Mouse (Mus musculus): ENCODE measurements at regions not wholly inside any gene's neighbourhood (a gene's known extent, or its start where the extent isn't known, plus 50 kb on each side); places are given as distances from the start of the nearest gene placed in this dataset.
"Not testable (repeated sequence)": the region's sequence is repeated elsewhere in the genome, so short reads cannot be mapped to it uniquely, and the experiment has no call there.

DNA sequence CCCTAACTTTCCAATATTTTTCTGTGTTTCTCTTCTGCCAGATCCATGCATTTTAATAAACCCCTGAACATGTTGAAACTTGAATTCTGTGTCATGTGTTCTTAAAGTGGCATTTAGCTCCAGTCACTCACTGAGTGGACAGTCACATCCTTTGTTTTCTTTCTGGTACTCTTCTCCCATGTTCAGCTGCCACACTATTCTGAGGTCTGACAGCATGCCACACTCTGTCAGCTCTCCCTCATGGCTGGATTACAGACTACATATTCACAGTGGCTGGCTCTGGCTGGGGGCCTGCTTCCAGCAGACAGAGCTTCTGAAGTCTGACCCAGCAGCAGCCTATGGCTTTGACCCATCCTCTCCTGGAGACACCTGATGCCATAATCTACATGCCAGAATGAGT, 73.4 kb upstream of the Arhgap42 start:
- H3K27me3 ChIP-seq: no peaks in the 10 kb centered on the region

DNA sequence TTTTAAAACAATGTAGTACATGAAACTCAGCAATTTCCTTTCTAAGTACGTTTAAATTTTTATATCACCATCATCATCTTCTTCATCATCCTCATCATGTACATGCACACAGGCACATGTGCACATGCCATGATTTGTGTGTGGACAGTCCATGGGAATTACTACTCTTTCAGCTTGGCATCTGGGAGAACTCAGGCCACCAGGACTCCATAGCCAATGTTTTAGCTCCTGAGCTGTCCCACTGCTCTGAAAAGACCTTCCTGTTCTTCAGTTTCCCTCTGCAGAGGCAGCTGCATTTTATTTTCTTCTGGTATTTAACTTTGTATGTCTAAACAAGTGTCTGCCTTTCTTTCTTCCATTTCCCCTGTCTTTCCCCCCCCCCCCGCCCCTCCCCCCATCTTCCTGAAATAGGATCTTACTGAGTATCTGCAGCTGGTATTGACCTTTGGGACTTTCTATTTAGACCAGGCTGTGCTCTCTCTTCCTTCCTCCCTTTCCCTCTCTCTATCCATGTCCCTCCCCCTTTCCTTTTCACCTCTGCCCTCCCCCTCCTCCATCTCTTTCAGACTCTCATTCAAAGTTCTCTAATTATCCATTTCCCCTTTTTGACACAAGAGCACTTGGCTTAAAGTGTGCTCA, 72.8 kb upstream of the Arhgap42 start:
- Histone ChIP-seq H3K27ac (replicated peaks) (no peak overlapping the region), H3K9me3 (no peaks in the 10 kb centered on the region), H3K27me3 (no peaks in the 10 kb centered on the region), H3K9ac (no peak overlapping the region), H3K36me3 (no peaks in the 10 kb centered on the region), H3K4me2 (no peak overlapping the region), H3K4me3 (no peak overlapping the region), H3K4me1 (replicated peaks) (no peaks in the 10 kb centered on the region)
- no peak for ATAC-seq (ENCODE audit: low read depth)
- 45% methylated on average over 2 of the region's 2 CpGs for WGBS

More for the DNA sequence above, 73.4 kb upstream of the Arhgap42 start:
- no peak overlapping the region for H3K4me2 ChIP-seq
- no peak for ATAC-seq (ENCODE audit: low read depth)
- no peaks in the 10 kb centered on the region for H3K4me1 ChIP-seq (replicated peaks)
- no peak overlapping the region for H3K27ac ChIP-seq (replicated peaks)
- no peaks in the 10 kb centered on the region for H3K36me3 ChIP-seq
- H3K9me3 ChIP-seq: no peaks in the 10 kb centered on the region
- no peak overlapping the region for H3K9ac ChIP-seq
- no peak overlapping the region for H3K4me3 ChIP-seq

DNA sequence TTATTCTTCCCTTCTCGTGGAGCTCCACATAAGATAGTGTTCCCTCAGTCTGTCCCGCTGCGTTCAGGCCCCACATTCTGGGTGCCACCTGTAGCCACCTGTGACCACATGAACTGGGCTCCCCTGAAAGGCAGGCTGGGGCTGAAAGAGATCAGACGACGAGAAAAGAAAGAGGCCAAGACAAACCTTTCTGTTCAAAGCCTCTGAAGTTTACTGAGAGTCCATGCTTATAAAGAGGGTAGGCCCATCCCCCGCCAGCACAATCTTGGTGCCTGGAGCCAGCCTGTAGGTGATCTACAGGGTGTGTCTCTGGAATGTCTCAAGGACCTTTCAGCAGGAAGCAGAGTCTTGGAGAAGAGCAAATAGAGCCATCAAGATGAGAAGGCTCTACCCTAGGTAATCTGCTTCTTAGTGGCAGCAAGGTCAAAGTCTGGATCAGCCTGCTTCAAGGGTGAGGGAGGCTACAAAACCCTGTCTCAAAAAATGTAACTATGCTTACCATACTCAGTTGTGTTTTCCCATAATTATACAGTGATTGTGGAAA, 72.2 kb upstream of the Arhgap42 start:
- not testable (repeated sequence) for ATAC-seq (ENCODE audit: low read depth); H3K27me3 ChIP-seq; H3K4me2 ChIP-seq; H3K9me3 ChIP-seq; H3K36me3 ChIP-seq; H3K27ac ChIP-seq (replicated peaks); H3K4me3 ChIP-seq; H3K9ac ChIP-seq; H3K4me1 ChIP-seq (replicated peaks)
- 76% methylated on average over 6 of the region's 6 CpGs for WGBS

DNA sequence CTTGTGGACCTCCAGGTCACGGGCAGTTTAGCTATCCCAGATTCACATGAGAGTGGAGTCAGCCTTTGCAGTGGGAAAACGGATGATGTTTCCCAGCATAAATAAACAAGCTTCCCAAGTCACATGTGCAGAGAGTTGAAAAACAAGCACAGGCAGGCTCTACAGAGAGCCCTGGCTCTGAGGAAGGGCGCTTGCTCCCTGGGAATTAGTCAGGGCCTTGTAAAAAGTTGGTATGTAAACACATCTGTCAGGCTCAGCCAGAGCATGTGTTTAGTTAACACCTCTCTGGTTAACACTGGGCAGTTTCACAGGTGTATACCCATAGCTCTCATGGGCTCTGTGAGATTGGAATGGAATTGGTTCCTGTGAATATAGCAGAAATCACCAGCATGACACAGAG, 51.9 kb upstream of the Arhgap42 start:
- Histone ChIP-seq H3K4me2 (no peak overlapping the region), H3K9ac (no peak overlapping the region), H3K27ac (replicated peaks) (no peak overlapping the region), H3K4me3 (no peak overlapping the region), H3K9me3 (no peaks in the 10 kb centered on the region), H3K36me3 (no peaks in the 10 kb centered on the region), H3K27me3 (no peaks in the 10 kb centered on the region), H3K4me1 (replicated peaks) (no peaks in the 10 kb centered on the region)
- WGBS: 76% methylated on average over 3 of the region's 3 CpGs
- ATAC-seq (ENCODE audit: low read depth): no peak

DNA sequence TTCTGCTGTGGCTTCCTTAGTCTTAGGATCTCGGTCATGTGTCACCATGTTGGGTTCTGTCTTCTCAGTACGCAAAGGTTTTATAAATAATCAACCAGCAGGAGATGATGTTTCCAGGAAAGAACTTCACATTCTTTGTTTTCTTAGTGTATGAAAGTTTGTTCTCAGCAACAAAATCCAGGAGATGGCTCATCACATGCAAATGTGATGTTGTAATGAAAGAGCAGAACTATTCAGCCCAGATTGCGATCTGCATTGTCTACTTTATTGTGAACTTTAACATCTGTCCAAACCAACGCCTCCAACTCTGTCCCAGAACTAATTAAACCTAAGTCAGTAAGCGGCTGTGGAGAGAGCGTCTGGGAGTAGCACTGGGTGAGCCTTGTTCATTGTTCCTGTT, 50.7 kb upstream of the Arhgap42 start:
- H3K9me3 ChIP-seq: no peaks in the 10 kb centered on the region
- no peak overlapping the region for H3K27ac ChIP-seq (replicated peaks)
- H3K36me3 ChIP-seq: no peaks in the 10 kb centered on the region
- H3K4me1 ChIP-seq (replicated peaks): no peaks in the 10 kb centered on the region
- H3K4me2 ChIP-seq: no peak overlapping the region
- no peak overlapping the region for H3K9ac ChIP-seq
- no peak for ATAC-seq (ENCODE audit: low read depth)
- H3K27me3 ChIP-seq: no peaks in the 10 kb centered on the region
- no peak overlapping the region for H3K4me3 ChIP-seq
- 69% methylated on average over 6 of the region's 6 CpGs for WGBS

All from neural tube, embryonic 13.5 days (tissue).